Mouse (Mus musculus) thymus, adult 2 months (tissue): ENCODE measurements around the gene Pigt. TPM values are rescaled to one million over a fixed set of nuclear protein-coding genes. Genes with fewer than 3 reads are reported as not detected.

Source experiments
- DNase-seq: peaks from one replicate; pipeline ENCODE4 v3.0.0; 2021
- H3K27ac ChIP-seq: fragments of 200-500 bp; 2 replicates; pipeline ENCODE4 v1.5.1; 2012; ENCODE audit warnings: low read length, control low read depth; ENCODE audit not compliant: control insufficient read depth, insufficient read depth
- H3K27me3 ChIP-seq: fragments of 200-500 bp; 2 replicates; pipeline ENCODE4 v1.6.1; 2012; ENCODE audit warnings: mild to moderate bottlenecking, low read length, moderate library complexity, mixed read lengths; ENCODE audit not compliant: control insufficient read depth, insufficient read depth
- H3K36me3 ChIP-seq: fragments of 200-500 bp; 2 replicates; pipeline ENCODE4 v1.6.1; 2012; ENCODE audit warnings: mild to moderate bottlenecking, low read length, moderate library complexity; ENCODE audit not compliant: control insufficient read depth, insufficient read depth
- H3K4me1 ChIP-seq: fragments of 200-500 bp; replicated peaks from 2 replicates; pipeline ENCODE4 v1.6.1; 2012; ENCODE audit warnings: low read length; ENCODE audit not compliant: control insufficient read depth, insufficient read depth
- H3K4me3 ChIP-seq: fragments of 200-500 bp; 2 replicates; pipeline ENCODE4 v1.5.1; 2012; ENCODE audit warnings: mild to moderate bottlenecking, low read length, control low read depth, moderate library complexity; ENCODE audit not compliant: control insufficient read depth, insufficient read depth
- CTCF ChIP-seq: fragments of 200-500 bp; IDR thresholded peaks from 2 replicates; pipeline ENCODE4 v1.5.1; 2012; ENCODE audit warnings: mild to moderate bottlenecking, control low read depth, low read length, moderate library complexity, borderline replicate concordance; ENCODE audit not compliant: control insufficient read depth, poor library complexity, insufficient read depth; ENCODE audit errors: extremely low read depth
- POLR2A ChIP-seq: fragments of 200-500 bp; IDR thresholded peaks from 2 replicates; pipeline ENCODE4 v1.6.1; 2012; ENCODE audit warnings: mild to moderate bottlenecking, low read length, control low read depth, moderate library complexity; ENCODE audit not compliant: control insufficient read depth, poor library complexity, insufficient read depth; ENCODE audit errors: extremely low read depth
- WGBS: fragments of 180-500 bp; shearing (Covaris S2); methylation state at CpG from one replicate; pipeline ENCODE4 v1.1.7; 2018; 5-methylcytosine and 5-hydroxymethylcytosine counted together
- polyA plus RNA-seq: library from polyadenylated mRNA; depleted of rRNA; stranded (reverse); fragments of >200 nt; gene quantifications from 2 replicates; pipeline ENCODE4 v1.2.3, GENCODE M21; 2012

Gene Pigt
- polyA plus RNA-seq, 1 experiment, result 146 TPM

DNA sequence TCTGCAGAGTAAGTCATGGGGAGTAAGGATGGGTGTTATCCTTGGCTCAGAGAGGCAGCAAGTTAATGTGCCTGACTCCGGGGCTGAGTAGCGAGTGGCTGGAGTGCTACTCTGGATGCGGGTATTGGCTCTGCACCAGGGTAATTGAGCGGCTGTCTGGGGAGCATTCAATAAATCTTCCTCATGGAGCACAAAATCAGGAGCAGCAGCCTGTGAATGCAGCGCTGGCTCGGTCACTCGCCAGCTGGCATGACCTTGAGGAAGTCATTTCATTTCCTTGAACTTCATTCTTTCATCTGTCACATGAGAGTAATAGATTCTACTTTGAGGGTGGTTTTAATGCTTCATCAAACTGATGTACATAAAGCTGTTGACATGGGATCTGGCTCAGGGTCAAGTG, 3.2 kb downstream of the Pigt start:
- no peak for DNase-seq
- TF ChIP-seq POLR2A, result no peak
- TF ChIP-seq CTCF, result no peak
- Histone ChIP-seq H3K27me3 (no peaks in the 10 kb centered on the region), H3K4me3 (no peak overlapping the region), H3K4me1 (peaks cover 6% of the 10 kb centered on the region), H3K27ac (no peak overlapping the region), H3K36me3 (peaks cover 49% of the 10 kb centered on the region)
- 95% methylated on average over 7 of the region's 7 CpGs for WGBS

DNA sequence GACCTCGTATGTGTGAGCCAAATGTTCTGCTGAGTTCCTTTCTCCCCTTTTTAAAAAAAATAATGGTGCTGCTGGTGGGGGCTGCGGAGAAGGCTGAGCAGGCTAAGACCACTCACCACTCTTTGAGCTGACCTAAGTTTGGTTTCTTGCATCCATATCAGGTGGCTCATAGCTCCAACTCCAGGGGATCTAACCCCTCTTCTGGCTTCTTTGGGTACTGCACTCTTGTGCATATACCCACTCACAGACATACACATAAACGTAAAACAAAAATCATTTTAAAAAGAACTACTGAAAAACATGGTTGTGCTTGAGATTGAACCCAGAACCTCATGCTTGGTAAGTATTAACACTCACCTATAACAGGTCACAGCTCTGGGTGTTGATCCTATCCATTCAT, 7.6 kb downstream of the Pigt start:
- Histone ChIP-seq H3K36me3 (peaks cover 56% of the 10 kb centered on the region), H3K4me3 (no peak overlapping the region), H3K4me1 (no peaks in the 10 kb centered on the region), H3K27me3 (no peaks in the 10 kb centered on the region), H3K27ac (no peak overlapping the region)
- 93% methylated on average over 3 of the region's 3 CpGs for WGBS
- no peak for DNase-seq
- no peak for TF ChIP-seq POLR2A
- TF ChIP-seq CTCF, result no peak

DNA sequence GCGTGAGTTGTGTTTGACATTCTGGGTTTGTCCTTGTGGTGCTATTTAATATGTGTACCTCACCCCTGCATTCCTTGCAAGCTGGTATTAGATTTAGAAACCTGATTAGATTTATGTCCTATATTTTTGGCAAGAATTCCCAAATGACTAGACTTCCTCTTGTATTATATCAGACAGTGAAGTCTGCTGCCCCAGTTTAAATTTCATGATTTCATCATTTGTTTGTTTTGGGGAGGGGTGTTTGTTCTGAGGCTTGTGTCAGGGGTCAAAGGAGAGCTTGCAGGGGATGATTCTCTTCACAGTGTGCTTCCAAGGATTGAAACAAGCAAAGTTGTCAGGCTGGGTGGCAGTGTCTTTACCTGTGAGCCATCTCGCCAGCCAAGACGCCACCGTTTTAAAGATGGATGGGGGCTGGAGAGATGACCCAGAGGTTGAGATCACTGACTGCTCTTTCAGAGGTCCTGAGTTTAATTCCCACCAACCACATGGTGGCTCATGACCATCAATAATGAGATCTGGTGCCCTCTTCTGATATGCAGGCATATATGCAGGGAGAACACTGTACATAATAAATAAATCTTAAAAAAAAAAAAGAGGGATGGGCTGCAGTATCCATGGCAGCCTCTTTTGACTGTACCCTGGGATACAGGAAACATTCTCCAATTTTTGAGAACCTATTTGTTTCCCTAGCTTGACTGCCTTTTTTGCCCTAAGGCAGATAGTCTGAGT, 8.5 kb downstream of the Pigt start:
- TF ChIP-seq POLR2A (no peak), CTCF (no peak)
- Histone ChIP-seq H3K27ac (no peak overlapping the region), H3K4me1 (no peaks in the 10 kb centered on the region), H3K36me3 (peaks cover 49% of the 10 kb centered on the region), H3K4me3 (no peak overlapping the region), H3K27me3 (no peaks in the 10 kb centered on the region)
- DNase-seq, result no peak
- WGBS, result 98% methylated on average over 4 of the region's 4 CpGs

DNA sequence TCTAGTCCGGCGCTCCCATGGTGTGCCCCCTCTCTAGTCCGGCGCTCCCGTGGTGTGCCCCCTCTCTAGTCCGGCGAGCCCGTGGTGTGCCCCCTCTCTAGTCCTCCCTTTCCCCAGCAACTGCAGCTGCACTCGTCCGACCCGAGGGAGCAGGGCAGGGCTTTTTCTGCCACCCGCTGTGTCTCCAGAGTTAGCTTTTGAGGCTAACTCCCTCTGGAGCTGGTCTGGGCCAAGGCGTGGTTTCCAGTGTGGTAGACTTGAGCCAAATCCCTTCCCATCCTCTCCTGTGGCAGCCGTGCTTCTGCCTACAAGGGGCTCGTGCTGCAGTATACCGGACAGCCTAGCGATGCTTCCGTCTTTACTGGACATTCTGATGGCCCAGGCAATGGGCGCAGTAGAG, 10.5 kb downstream of the Pigt start:
- no peaks in the 10 kb centered on the region for H3K27me3 ChIP-seq
- DNase-seq, result no peak
- WGBS, result 95% methylated on average over 19 of the region's 19 CpGs
- TF ChIP-seq POLR2A (no peak), CTCF (no peak)
- H3K4me3 ChIP-seq, result no peak overlapping the region
- no peaks in the 10 kb centered on the region for H3K4me1 ChIP-seq
- peaks cover 33% of the 10 kb centered on the region for H3K36me3 ChIP-seq
- no peak overlapping the region for H3K27ac ChIP-seq

DNA sequence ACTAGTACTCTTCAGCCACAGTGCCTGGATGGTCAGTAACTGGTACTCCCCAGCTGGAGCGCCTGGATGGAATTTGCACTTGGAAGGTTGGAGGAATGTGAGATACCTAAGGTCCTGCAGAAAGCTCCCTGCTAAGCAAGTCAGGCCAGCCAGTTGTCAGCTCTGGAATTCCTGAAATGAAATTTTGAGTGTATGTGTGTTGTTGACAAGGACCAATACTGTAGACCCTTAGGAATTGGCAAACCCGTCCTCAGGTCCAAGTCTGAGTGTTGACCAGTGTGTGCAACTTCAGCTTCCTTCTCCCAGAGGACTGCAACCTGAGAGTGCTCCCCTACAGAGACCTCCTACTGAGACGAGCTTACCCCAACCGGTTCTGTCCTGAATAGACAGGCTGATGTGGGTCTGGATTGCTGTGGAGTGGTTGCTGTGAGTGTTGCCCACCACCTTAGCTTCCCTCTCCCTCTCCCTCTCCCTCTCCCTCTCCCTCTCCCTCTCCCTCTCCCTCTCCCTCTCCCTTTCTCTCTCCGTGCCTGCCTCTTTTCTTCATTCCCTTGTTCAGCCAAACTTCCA, 13.4 kb downstream of the Pigt start:
- Histone ChIP-seq H3K36me3 (peaks cover 8% of the 10 kb centered on the region), H3K27ac (no peak overlapping the region), H3K4me3 (no peak overlapping the region), H3K27me3 (no peaks in the 10 kb centered on the region), H3K4me1 (no peaks in the 10 kb centered on the region)
- no peak for DNase-seq
- no peak for TF ChIP-seq POLR2A
- no peak for TF ChIP-seq CTCF
- WGBS, result 81% methylated on average over 5 of the region's 5 CpGs

DNA sequence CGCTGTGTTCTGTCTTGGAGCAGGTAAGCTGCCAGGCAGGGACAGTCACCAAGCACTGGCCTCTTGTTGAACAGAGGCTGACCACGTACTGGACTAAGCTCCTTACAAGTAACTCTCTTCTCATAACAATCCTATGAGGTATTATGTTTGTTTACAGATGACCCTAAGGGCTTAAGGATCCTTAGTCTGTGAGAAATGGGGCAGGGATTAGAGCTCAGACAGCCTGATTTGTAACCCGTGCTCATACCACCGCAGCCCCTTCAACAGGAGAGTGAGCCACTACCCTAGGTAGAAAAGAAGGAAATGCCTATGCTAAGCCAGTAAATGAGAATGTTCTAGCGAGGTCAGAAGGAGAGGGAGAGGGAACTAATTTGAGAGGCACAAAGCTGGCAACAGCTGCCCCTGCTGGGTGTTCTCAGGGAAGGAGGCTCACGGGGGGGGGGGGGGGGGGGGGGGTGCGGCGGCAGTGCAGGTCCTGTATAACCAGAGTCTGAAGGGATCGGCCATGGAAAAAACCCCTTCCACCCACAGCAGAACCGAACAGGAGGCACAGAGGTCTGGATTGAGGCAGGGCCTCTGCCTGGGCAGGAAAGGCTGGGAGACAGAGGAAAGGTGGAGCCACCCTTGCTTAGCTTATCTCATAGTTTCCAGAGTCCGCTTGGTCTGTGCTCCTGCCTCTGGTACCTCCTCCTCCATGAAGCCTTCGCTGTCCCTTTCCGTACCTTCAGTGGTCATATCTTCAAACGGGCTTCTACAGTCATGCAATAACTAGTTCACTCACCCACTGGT, 15.0 kb downstream of the Pigt start:
- WGBS, result 70% methylated on average over 12 of the region's 14 CpGs
- Histone ChIP-seq H3K4me1 (no peaks in the 10 kb centered on the region), H3K4me3 (no peak overlapping the region), H3K36me3 (no peaks in the 10 kb centered on the region), H3K27ac (no peak overlapping the region), H3K27me3 (no peaks in the 10 kb centered on the region)
- TF ChIP-seq CTCF, result no peak
- TF ChIP-seq POLR2A, result no peak
- no peak for DNase-seq
